Mouse (Mus musculus) kidney, postnatal 0 days (tissue): ENCODE data around the gene Rpl36a. TPM values are rescaled to one million over a fixed set of nuclear protein-coding genes. Genes with fewer than 3 reads are reported as not detected.

Experiments used
- ATAC-seq: fragments of 200-750 bp; cut with Nextera tagmentation; replicated peaks from 2 replicates; pipeline ENCODE4 v1.8.0; 2017; ENCODE audit warnings: low read depth, moderate number of reproducible peaks, moderate TSS enrichment, moderate library complexity; ENCODE audit not compliant: low FRiP score
- DNase-seq: peaks from one replicate; pipeline ENCODE4 v3.0.0-alpha.2; 2016; ENCODE audit warnings: low spot score
- H3K27ac ChIP-seq: fragments of 300-500 bp; sonication (generic); 2 replicates; pipeline ENCODE4 v1.5.1; 2014; ENCODE audit warnings: mild to moderate bottlenecking
- H3K27me3 ChIP-seq: fragments of 300-500 bp; sonication (generic); 2 replicates; pipeline ENCODE4 v1.6.1; 2014; ENCODE audit warnings: low read length, mixed read lengths; ENCODE audit not compliant: insufficient read depth
- H3K36me3 ChIP-seq: fragments of 300-500 bp; sonication (generic); 2 replicates; pipeline ENCODE4 v1.6.1; 2014; ENCODE audit warnings: low read length, mixed read lengths; ENCODE audit not compliant: insufficient read depth
- H3K4me1 ChIP-seq: fragments of 300-500 bp; sonication (generic); replicated peaks from 2 replicates; pipeline ENCODE4 v1.6.1; 2014; ENCODE audit warnings: antibody characterized with exemption, low read length, mixed read lengths; ENCODE audit not compliant: insufficient read depth
- H3K4me2 ChIP-seq: fragments of 300-500 bp; sonication (generic); 2 replicates; pipeline ENCODE4 v1.6.1; 2014; ENCODE audit warnings: mild to moderate bottlenecking, low read length, moderate library complexity, mixed read lengths
- H3K4me3 ChIP-seq: fragments of 300-500 bp; sonication (generic); replicated peaks from 2 replicates; pipeline ENCODE4 v1.5.1; 2014; ENCODE audit warnings: low read depth, low read length
- H3K9ac ChIP-seq: fragments of 300-500 bp; sonication (generic); 2 replicates; pipeline ENCODE4 v1.6.1; 2014; ENCODE audit warnings: low read depth, low read length
- H3K9me3 ChIP-seq: fragments of 300-500 bp; sonication (generic); replicated peaks from 2 replicates; pipeline ENCODE4 v1.6.1; 2016; ENCODE audit warnings: low read length, inconsistent platforms, mixed read lengths
- CTCF ChIP-seq: IDR thresholded peaks from 2 replicates; pipeline ENCODE4 v1.5.1; 2016; ENCODE audit warnings: antibody characterized with exemption, low read depth, mild to moderate bottlenecking, moderate library complexity
- WGBS: fragments of 180-500 bp; shearing (Covaris S2); extraction: QIAGEN DNeasy Blood & Tissue Kit; methylation state at CpG from one replicate; pipeline ENCODE4 v1.1.7; 2014; 5-methylcytosine and 5-hydroxymethylcytosine counted together
- polyA plus RNA-seq: library from polyadenylated mRNA; unstranded; fragments of >200 nt; fragmentation: Nextera tagmentation; extraction: Ambion mirVana; gene quantifications from 2 replicates; pipeline ENCODE4 v1.2.1, GENCODE M21; 2015

Rpl36a gene
- polyA plus RNA-seq, 1 experiment from 2014 or later: 613 TPM

- H3K27me3 ChIP-seq: no peaks in the 10 kb centered on the region; the same call in 1 of the 2 replicates
- DNase-seq (no peak), ATAC-seq (no peak)
- no peak overlapping the region for H3K27ac ChIP-seq
- no peaks in the 10 kb centered on the region for H3K4me1 ChIP-seq
- no peak for TF ChIP-seq CTCF
- H3K4me3 ChIP-seq: no peak overlapping the region
- no peak overlapping the region for H3K9ac ChIP-seq
- no peaks in the 10 kb centered on the region for H3K36me3 ChIP-seq
- H3K4me2 ChIP-seq: no peak overlapping the region
- 64% methylated on average over 2 of the region's 2 CpGs for WGBS
- H3K9me3 ChIP-seq: no peaks in the 10 kb centered on the region
Measured at GRCm38 (mm10) chrX:134628200-134628599, 42.7 kb downstream of the Rpl36a start.

GRCm38 (mm10) chrX:134632710-134633109, 47.3 kb downstream of the Rpl36a start:
- no peaks in the 10 kb centered on the region for H3K4me1 ChIP-seq

GRCm38 (mm10) chrX:134635111-134635510, 49.7 kb downstream of the Rpl36a start:
- 62% methylated on average over 3 of the region's 3 CpGs for WGBS

More at GRCm38 (mm10) chrX:134632710-134633109, 47.3 kb downstream of the Rpl36a start:
- ATAC-seq: no peak
- no peak overlapping the region for H3K27ac ChIP-seq
- H3K4me3 ChIP-seq: no peak overlapping the region
- H3K27me3 ChIP-seq: no peaks in the 10 kb centered on the region
- WGBS: 92% methylated on average over 5 of the region's 5 CpGs
- H3K9ac ChIP-seq: no peak overlapping the region
- no peaks in the 10 kb centered on the region for H3K36me3 ChIP-seq
- no peak overlapping the region for H3K4me2 ChIP-seq
- H3K9me3 ChIP-seq: no peaks in the 10 kb centered on the region
- DNase-seq: no peak
- TF ChIP-seq CTCF: no peak

DNA sequence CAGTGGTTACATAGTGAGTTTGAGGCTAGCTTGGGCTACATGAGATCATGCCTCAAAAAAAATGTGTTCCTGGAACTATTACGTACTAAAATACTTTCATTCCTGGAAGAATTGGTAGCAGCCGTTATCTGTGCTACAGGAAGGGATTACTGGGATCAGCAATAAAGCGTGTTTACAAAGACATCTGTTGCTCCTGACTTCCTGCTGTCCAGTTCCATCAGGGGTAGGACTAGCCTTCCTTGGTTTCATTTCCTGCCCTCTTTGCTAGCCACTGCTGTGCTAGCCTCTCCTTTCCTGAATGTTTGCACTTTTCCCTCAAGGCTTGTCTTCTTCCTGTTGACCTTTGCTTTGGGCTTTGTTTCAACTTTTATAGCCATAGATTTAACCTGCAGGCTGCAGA, 50.4 kb downstream of the Rpl36a start:
- Histone ChIP-seq H3K4me1 (no peaks in the 10 kb centered on the region), H3K9me3 (no peaks in the 10 kb centered on the region), H3K4me2 (no peak overlapping the region), H3K36me3 (no peaks in the 10 kb centered on the region), H3K9ac (no peak overlapping the region), H3K4me3 (no peak overlapping the region), H3K27ac (no peak overlapping the region), H3K27me3 (no peaks in the 10 kb centered on the region)
- ATAC-seq (no peak), DNase-seq (peak; percentile 34)
- no peak for TF ChIP-seq CTCF
- 69% methylated on average over 3 of the region's 3 CpGs for WGBS

More at GRCm38 (mm10) chrX:134635111-134635510, 49.7 kb downstream of the Rpl36a start:
- Histone ChIP-seq H3K4me2 (no peak overlapping the region), H3K27me3 (no peaks in the 10 kb centered on the region), H3K36me3 (no peaks in the 10 kb centered on the region), H3K4me3 (no peak overlapping the region), H3K9ac (no peak overlapping the region), H3K4me1 (no peaks in the 10 kb centered on the region), H3K9me3 (no peaks in the 10 kb centered on the region), H3K27ac (no peak overlapping the region)
- no peak for TF ChIP-seq CTCF
- no peak for ATAC-seq
- no peak for DNase-seq

Other genes starting within 250 kb of the Rpl36a start
- gene Drp2, start 181.1 kb upstream of the Rpl36a start, polyA plus RNA-seq: 0.07 and 0.24 TPM in 2 replicates
- gene Taf7l, start 109.2 kb upstream of the Rpl36a start, polyA plus RNA-seq: not detected in 2 replicates
- gene Timm8a1, start 43.8 kb upstream of the Rpl36a start, polyA plus RNA-seq: 99.1 and 106 TPM in 2 replicates
- 0.47 and 0.79 TPM in 2 replicates for gene Btk, start 2.1 kb upstream of the Rpl36a start, polyA plus RNA-seq
- 4.8 and 5.2 TPM in 2 replicates for gene Gla, start 15.5 kb downstream of the Rpl36a start, polyA plus RNA-seq
- 125 and 131 TPM in 2 replicates for gene Hnrnph2, start 15.5 kb downstream of the Rpl36a start, polyA plus RNA-seq
- gene Armcx4, start 100.9 kb downstream of the Rpl36a start, polyA plus RNA-seq: 3.4 and 3.5 TPM in 2 replicates
- 34.1 and 34.7 TPM in 2 replicates for gene Armcx1, start 132.3 kb downstream of the Rpl36a start, polyA plus RNA-seq
- 15.2 and 15.8 TPM in 2 replicates for gene Armcx6, start 165.8 kb downstream of the Rpl36a start, polyA plus RNA-seq
- gene Armcx3, start 170.9 kb downstream of the Rpl36a start, polyA plus RNA-seq: 48.9 and 53.4 TPM in 2 replicates
- gene Armcx2, start 223.6 kb downstream of the Rpl36a start, polyA plus RNA-seq: 43.2 and 47.5 TPM in 2 replicates